Mouse (Mus musculus) cerebellum, adult 2 months (tissue): ENCODE measurements around the gene Comp. TPM values are rescaled to one million over a fixed set of nuclear protein-coding genes. Genes with fewer than 3 reads are reported as not detected.

Source experiments
- DNase-seq, 2 experiments: peaks; one replicate each; pipeline ENCODE4 v3.0.0; 2021
- H3K27ac ChIP-seq: fragments of 200-500 bp; 2 replicates; pipeline ENCODE4 v1.5.1; 2012; ENCODE audit warnings: low read length, control low read depth, inconsistent platforms; ENCODE audit not compliant: insufficient read depth
- H3K27me3 ChIP-seq: fragments of 200-500 bp; 2 replicates; pipeline ENCODE4 v1.6.1; 2012; ENCODE audit warnings: inconsistent platforms, mild to moderate bottlenecking, low read length, moderate library complexity; ENCODE audit not compliant: control insufficient read depth, insufficient read depth
- H3K4me1 ChIP-seq: fragments of 200-500 bp; 2 replicates; pipeline ENCODE4 v1.6.1; 2011; ENCODE audit warnings: low read length; ENCODE audit not compliant: control insufficient read depth, insufficient read depth
- H3K4me3 ChIP-seq: fragments of 200-500 bp; replicated peaks from 2 replicates; pipeline ENCODE3; 2011; ENCODE audit warnings: mild to moderate bottlenecking, low read depth, low read length, control low read depth; ENCODE audit not compliant: insufficient read depth
- CTCF ChIP-seq: fragments of 200-500 bp; IDR thresholded peaks from 2 replicates; pipeline ENCODE4 v1.5.1; 2011; ENCODE audit warnings: low read depth, mild to moderate bottlenecking, control low read depth, low read length, moderate library complexity, borderline replicate concordance; ENCODE audit not compliant: insufficient read depth
- POLR2A ChIP-seq: fragments of 200-500 bp; IDR thresholded peaks from 2 replicates; pipeline ENCODE4 v1.6.1; 2011; ENCODE audit warnings: low read length, control low read depth, borderline replicate concordance; ENCODE audit not compliant: insufficient read depth
- WGBS: fragments of 180-500 bp; shearing (Covaris S2); methylation state at CpG from one replicate; pipeline ENCODE4 v1.1.7; 2018; 5-methylcytosine and 5-hydroxymethylcytosine counted together
- polyA plus RNA-seq: library from polyadenylated mRNA; depleted of rRNA; stranded (reverse); fragments of >200 nt; gene quantifications from 2 replicates; pipeline ENCODE4 v1.2.3, GENCODE M21; 2012; rRNA removed

Gene Comp
- polyA plus RNA-seq, 1 experiment = 2.2 TPM

- no peaks in the 10 kb centered on the region for H3K27me3 ChIP-seq
- H3K27ac ChIP-seq = no peak overlapping the region
- H3K4me1 ChIP-seq = peaks cover 57% of the 10 kb centered on the region
- WGBS = 58% methylated on average over 4 of the region's 4 CpGs
- no peak for TF ChIP-seq CTCF
- no peak for TF ChIP-seq POLR2A
- no peak overlapping the region for H3K4me3 ChIP-seq
- no peak for DNase-seq
Measured at GRCm38 (mm10) chr8:70431213-70431612, 57.9 kb downstream of the Comp start.

Other genes with a start within 250 kb of the Comp start
- 19.9 and 20.9 TPM in 2 replicates for gene Nr2c2ap, start 242.2 kb upstream of the Comp start, polyA plus RNA-seq
- gene Rfxank, start 234.4 kb upstream of the Comp start, polyA plus RNA-seq = 24.8 and 27.5 TPM in 2 replicates
- gene Borcs8, start 234.1 kb upstream of the Comp start, polyA plus RNA-seq = 98.9 and 101 TPM in 2 replicates
- 0.38 and 0.43 TPM in 2 replicates for gene Mef2b, start 233.8 kb upstream of the Comp start, polyA plus RNA-seq
- 61.4 and 66.0 TPM in 2 replicates for gene Tmem161a, start 201.2 kb upstream of the Comp start, polyA plus RNA-seq
- 45.5 and 46.3 TPM in 2 replicates for gene Slc25a42, start 161.3 kb upstream of the Comp start, polyA plus RNA-seq
- 102 and 108 TPM in 2 replicates for gene Sugp2, start 139.3 kb upstream of the Comp start, polyA plus RNA-seq
- gene Armc6, start 139.1 kb upstream of the Comp start, polyA plus RNA-seq = 45.8 and 46.7 TPM in 2 replicates
- 262 and 322 TPM in 2 replicates for gene Homer3, start 90.7 kb upstream of the Comp start, polyA plus RNA-seq
- 42.9 and 45.0 TPM in 2 replicates for gene Ddx49, start 71.1 kb upstream of the Comp start, polyA plus RNA-seq
- 286 and 287 TPM in 2 replicates for gene Cope, start 71.0 kb upstream of the Comp start, polyA plus RNA-seq
- 55.5 and 56.8 TPM in 2 replicates for gene Cers1, start 57.8 kb upstream of the Comp start, polyA plus RNA-seq
- 19.1 and 21.0 TPM in 2 replicates for gene Gdf1, start 43.7 kb upstream of the Comp start, polyA plus RNA-seq
- 37.9 and 41.3 TPM in 2 replicates for gene Upf1, start 20.3 kb upstream of the Comp start, polyA plus RNA-seq
- 90.2 and 105 TPM in 2 replicates for gene Crtc1, start 66.0 kb downstream of the Comp start, polyA plus RNA-seq
- 62.4 and 68.5 TPM in 2 replicates for gene Klhl26, start 103.4 kb downstream of the Comp start, polyA plus RNA-seq
- gene Tmem59l, start 113.8 kb downstream of the Comp start, polyA plus RNA-seq = 524 and 552 TPM in 2 replicates
- gene Crlf1, start 119.6 kb downstream of the Comp start, polyA plus RNA-seq = 3.8 and 4.0 TPM in 2 replicates
- gene Rex1bd, start 133.2 kb downstream of the Comp start, polyA plus RNA-seq = 184 and 189 TPM in 2 replicates
- 920 and 977 TPM in 2 replicates for gene Uba52, start 137.2 kb downstream of the Comp start, polyA plus RNA-seq
- 531 and 552 TPM in 2 replicates for gene Fkbp8, start 154.2 kb downstream of the Comp start, polyA plus RNA-seq
- 63.4 and 65.9 TPM in 2 replicates for gene Kxd1, start 154.4 kb downstream of the Comp start, polyA plus RNA-seq
- gene Ell, start 165.9 kb downstream of the Comp start, polyA plus RNA-seq = 27.9 and 29.1 TPM in 2 replicates
- gene Isyna1, start 220.8 kb downstream of the Comp start, polyA plus RNA-seq = 55.3 and 61.4 TPM in 2 replicates
- 172 and 181 TPM in 2 replicates for gene Ssbp4, start 235.3 kb downstream of the Comp start, polyA plus RNA-seq
- 0.30 and 0.33 TPM in 2 replicates for gene Lrrc25, start 242.6 kb downstream of the Comp start, polyA plus RNA-seq